Mouse (Mus musculus) thymus, adult 18-20 months (tissue): ENCODE measurements around the gene Erbb2.
A peak's percentile ranks its signal among the peaks of the same experiment; 100 is the strongest.

Experiments used
- DNase-seq, 2 experiments: peaks; one replicate each; pipeline ENCODE4 v3.0.0; 2022; ENCODE audit warnings: mixed read lengths in 2 of 2

The Erbb2 gene

GRCm38 (mm10) chr11:98458121-98458990, 46.1 kb downstream of the Erbb2 start:
- DNase-seq = no peak

- DNase-seq = peak; percentile 80 to 88
Measured at GRCm38 (mm10) chr11:98459071-98459741, 46.9 kb downstream of the Erbb2 start.

GRCm38 (mm10) chr11:98459860-98460259, 47.6 kb downstream of the Erbb2 start:
- no peak for DNase-seq

GRCm38 (mm10) chr11:98461109-98461720, 48.9 kb downstream of the Erbb2 start:
- DNase-seq = peak in 1 of 2 experiments; percentile 14

- DNase-seq = no peak
Measured at GRCm38 (mm10) chr11:98462255-98462654, 50.0 kb downstream of the Erbb2 start.

- peak in 1 of 2 experiments; percentile 57 for DNase-seq
Measured at GRCm38 (mm10) chr11:98463911-98464310, 51.6 kb downstream of the Erbb2 start.

GRCm38 (mm10) chr11:98464516-98464915, 52.2 kb downstream of the Erbb2 start:
- peak in 1 of 2 experiments; percentile 54 for DNase-seq

GRCm38 (mm10) chr11:98469761-98470714, 57.8 kb downstream of the Erbb2 start:
- DNase-seq = peak in 1 of 2 experiments; percentile 68

- peak in 1 of 2 experiments; percentile 24 for DNase-seq
Measured at GRCm38 (mm10) chr11:98470795-98471194, 58.5 kb downstream of the Erbb2 start.

- DNase-seq = no peak
Measured at GRCm38 (mm10) chr11:98472696-98473095, 60.4 kb downstream of the Erbb2 start.

- DNase-seq = no peak
Measured at GRCm38 (mm10) chr11:98473916-98474479, 61.7 kb downstream of the Erbb2 start.

GRCm38 (mm10) chr11:98474967-98475366, 62.7 kb downstream of the Erbb2 start:
- no peak for DNase-seq

- DNase-seq = no peak
Measured at GRCm38 (mm10) chr11:98475630-98476433, 63.6 kb downstream of the Erbb2 start.

GRCm38 (mm10) chr11:98476434-98476807, 64.2 kb downstream of the Erbb2 start:
- no peak for DNase-seq

- no peak for DNase-seq
Measured at GRCm38 (mm10) chr11:98477011-98477701, 64.9 kb downstream of the Erbb2 start.

GRCm38 (mm10) chr11:98479026-98479939, 67.0 kb downstream of the Erbb2 start:
- no peak for DNase-seq

GRCm38 (mm10) chr11:98479940-98480497, 67.7 kb downstream of the Erbb2 start:
- DNase-seq = no peak

- DNase-seq = no peak
Measured at GRCm38 (mm10) chr11:98481231-98481630, 69.0 kb downstream of the Erbb2 start.

- no peak for DNase-seq
Measured at GRCm38 (mm10) chr11:98482067-98482466, 69.8 kb downstream of the Erbb2 start.
